Mouse (Mus musculus) liver, adult 2 months (tissue): ENCODE data around the gene E030018B13Rik. TPM values are rescaled to one million over a fixed set of nuclear protein-coding genes. Genes with fewer than 3 reads are reported as not detected.

Experiments used
- DNase-seq: peaks from one replicate; pipeline ENCODE4 v3.0.0-alpha.2; 2011; ENCODE audit warnings: low read depth, low spot score; ENCODE audit errors: extremely low read depth
- H3K27ac ChIP-seq: fragments of 200-500 bp; replicated peaks from 2 replicates; pipeline ENCODE4 v1.5.1; 2012; ENCODE audit warnings: low read depth, mild to moderate bottlenecking, control low read depth, inconsistent platforms, low read length; ENCODE audit not compliant: insufficient read depth
- H3K27me3 ChIP-seq: fragments of 200-500 bp; 2 replicates; pipeline ENCODE4 v1.6.1; 2012; ENCODE audit warnings: mild to moderate bottlenecking, moderate library complexity, low read length, inconsistent platforms; ENCODE audit not compliant: control insufficient read depth, insufficient read depth
- H3K36me3 ChIP-seq: fragments of 200-500 bp; 2 replicates; pipeline ENCODE4 v1.6.1; 2012; ENCODE audit warnings: low read length, inconsistent platforms; ENCODE audit not compliant: control insufficient read depth, insufficient read depth
- H3K4me1 ChIP-seq: fragments of 200-500 bp; 2 replicates; pipeline ENCODE4 v1.6.1; 2011; ENCODE audit warnings: low read length; ENCODE audit not compliant: control insufficient read depth, insufficient read depth
- H3K4me3 ChIP-seq: fragments of 200-500 bp; 2 replicates; pipeline ENCODE4 v1.5.1; 2011; ENCODE audit warnings: low read depth, mild to moderate bottlenecking, control low read depth, low read length, moderate library complexity; ENCODE audit not compliant: insufficient read depth
- H3K79me2 ChIP-seq: fragments of 200-500 bp; 2 replicates; pipeline ENCODE4 v1.6.1; 2012; ENCODE audit warnings: inconsistent platforms, mild to moderate bottlenecking, low read length, moderate library complexity; ENCODE audit not compliant: control insufficient read depth, insufficient read depth
- H3K9ac ChIP-seq: fragments of 200-500 bp; 2 replicates; pipeline ENCODE4 v1.6.1; 2012; ENCODE audit warnings: low read depth, mild to moderate bottlenecking, control low read depth, inconsistent platforms, low read length
- CTCF ChIP-seq: fragments of 200-500 bp; IDR thresholded peaks from 2 replicates; pipeline ENCODE4 v1.5.1; 2011; ENCODE audit warnings: low read depth, low read length, control low read depth
- POLR2A ChIP-seq: fragments of 200-500 bp; IDR thresholded peaks from 2 replicates; pipeline ENCODE4 v1.6.1; 2011; ENCODE audit warnings: low read length, control low read depth; ENCODE audit not compliant: insufficient read depth; ENCODE audit errors: extremely low read depth
- WGBS: fragments of 180-500 bp; shearing (Covaris S2); methylation state at CpG from one replicate; pipeline ENCODE4 v1.1.7; 2018; 5-methylcytosine and 5-hydroxymethylcytosine counted together
- polyA plus RNA-seq: library from polyadenylated mRNA; depleted of rRNA; stranded (reverse); fragments of >200 nt; gene quantifications from 2 replicates; pipeline ENCODE4 v1.2.3, GENCODE M21; 2012
- total RNA-seq: library from RNA; depleted of rRNA; stranded (reverse); fragments of >200 nt; gene quantifications from 2 replicates; pipeline ENCODE4 v1.2.3, GENCODE M21; 2014

E030018B13Rik gene
- total and polyA plus RNA-seq, 2 experiments, result 0.09 TPM; not detected in 1

GRCm38 (mm10) chr7:63933905-63934304 is 17.2 kb downstream of the E030018B13Rik start:
- WGBS, result 81% methylated on average over 6 of the region's 6 CpGs
- H3K4me1 ChIP-seq, result peaks cover 29% of the 10 kb centered on the region
- DNase-seq, result peak; percentile 6

GRCm38 (mm10) chr7:63934530-63934929 is 17.9 kb downstream of the E030018B13Rik start:
- 29% methylated on average over 1 of the region's 1 CpGs for WGBS
- no peaks in the 10 kb centered on the region for H3K36me3 ChIP-seq
- H3K79me2 ChIP-seq, result peaks cover 44% of the 10 kb centered on the region
- H3K4me3 ChIP-seq, result no peak overlapping the region
- TF ChIP-seq POLR2A (no peak), CTCF (no peak)
- peak overlapping the region; percentile 94 for H3K27ac ChIP-seq
- peak overlapping the region; percentile 97; the same call in 1 of the 2 replicates for H3K9ac ChIP-seq
- peaks cover 24% of the 10 kb centered on the region for H3K4me1 ChIP-seq
- peak; percentile 63 for DNase-seq
- no peaks in the 10 kb centered on the region for H3K27me3 ChIP-seq

More at GRCm38 (mm10) chr7:63933905-63934304, 17.2 kb downstream of the E030018B13Rik start:
- H3K27ac ChIP-seq, result peak overlapping the region; percentile 19; the same call in 1 of the 2 replicates
- TF ChIP-seq POLR2A (no peak), CTCF (no peak)
- H3K9ac ChIP-seq, result peak overlapping the region; percentile 17; the same call in 1 of the 2 replicates
- H3K4me3 ChIP-seq, result no peak overlapping the region
- no peaks in the 10 kb centered on the region for H3K36me3 ChIP-seq
- H3K79me2 ChIP-seq, result peaks cover 46% of the 10 kb centered on the region
- H3K27me3 ChIP-seq, result no peaks in the 10 kb centered on the region

DNA sequence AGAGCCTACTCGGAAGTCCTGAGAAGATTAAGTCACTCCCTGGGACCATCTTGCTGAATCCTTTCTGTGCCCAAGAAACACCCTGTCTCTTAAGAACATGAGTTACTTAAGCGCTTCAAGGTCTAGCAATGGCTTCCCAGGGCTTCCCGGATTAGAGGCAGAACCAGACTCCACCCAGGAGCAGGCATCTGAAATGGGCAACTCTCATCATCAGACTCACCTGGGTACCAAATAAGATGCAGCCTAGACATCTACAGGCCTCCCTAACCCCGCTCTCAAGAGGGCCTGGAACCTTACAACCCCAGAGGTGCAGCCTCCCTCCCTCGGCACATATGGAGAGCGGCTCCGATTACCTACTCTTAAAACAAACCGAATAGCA is 19.1 kb downstream of the E030018B13Rik start:
- 31% methylated on average over 8 of the region's 8 CpGs for WGBS
- TF ChIP-seq CTCF, result no peak
- no peak for TF ChIP-seq POLR2A
- peaks cover 24% of the 10 kb centered on the region for H3K4me1 ChIP-seq
- no peaks in the 10 kb centered on the region for H3K36me3 ChIP-seq
- H3K27me3 ChIP-seq, result no peaks in the 10 kb centered on the region
- peak overlapping the region; percentile 94 for H3K27ac ChIP-seq
- peak overlapping the region; percentile 92 for H3K4me3 ChIP-seq
- peaks cover 43% of the 10 kb centered on the region for H3K79me2 ChIP-seq
- peak overlapping the region; percentile 97 for H3K9ac ChIP-seq
- no peak for DNase-seq

DNA sequence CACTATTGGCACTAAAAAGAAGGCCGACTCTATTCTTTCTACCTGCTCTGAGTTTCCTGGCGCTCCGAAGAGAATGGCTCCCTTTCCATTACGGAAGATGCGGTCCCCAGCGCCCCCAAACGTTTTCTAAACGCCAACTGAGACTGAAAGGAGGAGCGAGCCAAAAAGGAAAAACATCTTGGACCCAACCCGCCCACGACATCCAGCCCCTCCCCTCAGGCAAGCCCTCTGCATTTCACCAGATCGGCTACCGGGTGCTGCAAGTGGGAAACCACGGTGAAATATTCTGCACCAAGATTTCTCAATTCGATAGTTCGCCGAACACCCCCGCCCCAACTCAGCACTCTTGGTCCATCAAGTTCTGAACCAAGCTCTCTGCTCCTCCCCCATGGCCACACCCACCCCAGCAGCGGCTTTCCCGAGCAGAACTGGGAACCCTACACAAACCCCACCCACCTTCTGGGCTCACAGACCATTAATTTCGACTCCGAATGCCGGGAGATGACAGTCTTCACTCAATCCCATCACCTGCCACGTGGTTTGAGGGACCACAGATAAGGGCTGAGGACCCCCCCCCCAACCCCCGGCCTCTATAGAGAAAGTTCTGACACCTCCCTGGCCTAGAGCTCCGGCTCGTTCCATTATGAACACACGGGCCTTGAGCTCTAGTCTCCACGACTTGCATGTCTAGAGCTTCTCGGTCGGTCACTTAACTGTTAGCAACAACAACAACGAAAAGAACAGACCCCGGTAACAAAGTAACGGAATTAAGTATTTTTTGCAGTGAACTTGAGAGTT is 19.7 kb downstream of the E030018B13Rik start:
- Histone ChIP-seq H3K4me3 (peak overlapping the region; percentile 92), H3K79me2 (peaks cover 43% of the 10 kb centered on the region), H3K27me3 (no peaks in the 10 kb centered on the region), H3K36me3 (no peaks in the 10 kb centered on the region), H3K4me1 (peaks cover 22% of the 10 kb centered on the region), H3K9ac (peak overlapping the region; percentile 97), H3K27ac (peak overlapping the region; percentile 94)
- 0 out of 2 replicates have a peak, but pooled peaks have one; percentile 13 for TF ChIP-seq POLR2A
- peak; percentile 40 for TF ChIP-seq CTCF
- DNase-seq, result peak; percentile 81
- WGBS, result under 1% methylated on average over 34 of the region's 34 CpGs

DNA sequence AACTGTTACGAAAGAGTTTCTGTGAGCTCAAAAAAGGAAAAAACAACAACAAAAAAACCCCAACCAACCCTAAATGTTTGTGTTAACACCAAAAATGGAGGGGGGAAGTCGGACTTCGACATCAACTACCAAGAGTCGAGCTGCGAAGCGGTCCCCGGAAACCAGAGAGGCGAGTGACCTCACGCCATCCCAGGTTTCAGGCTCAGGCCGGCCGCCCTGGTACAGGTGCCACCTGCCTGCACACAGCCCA is 20.3 kb downstream of the E030018B13Rik start:
- 0 out of 2 replicates have a peak, but pooled peaks have one; percentile 15 for TF ChIP-seq CTCF
- no peak for TF ChIP-seq POLR2A
- Histone ChIP-seq H3K27me3 (no peaks in the 10 kb centered on the region), H3K4me3 (peak overlapping the region; percentile 92), H3K27ac (peak overlapping the region; percentile 94), H3K79me2 (peaks cover 41% of the 10 kb centered on the region), H3K4me1 (peaks cover 20% of the 10 kb centered on the region), H3K36me3 (no peaks in the 10 kb centered on the region), H3K9ac (peak overlapping the region; percentile 97)
- under 1% methylated on average over 11 of the region's 11 CpGs for WGBS
- DNase-seq, result peak; percentile 68
